Comparison of ENCODE assay signal across 8 mouse cellular contexts in genomic region chrX:73922550-73922882, GRCm38 (mm10). TPM values are rescaled to one million over a fixed set of nuclear protein-coding genes. Genes with fewer than 3 reads are reported as not detected.
DNase-seq lines count a peak whose midpoint lies in the region; ATAC-seq and TF ChIP-seq lines count a peak whose summit lies in the region.

No protein-coding gene starts in this region.

- no peak for DNase-seq in cerebellum, adult 2 months
- no peak for DNase-seq in testis, postnatal 10 days (ENCODE audit: low spot score)
- no peak for DNase-seq in liver, postnatal 0 days
- DNase-seq in urinary bladder, postnatal 36 days (ENCODE audit: low spot score in 2 of 2) = no peak
- no peak for DNase-seq in spleen, postnatal 4 days (ENCODE audit: low spot score in 2 of 2)
- DNase-seq in lung, postnatal 25 days (ENCODE audit: low spot score) = no peak

- no peak for ATAC-seq in cerebellum, adult (ENCODE audit: insufficient number of reproducible peaks, low FRiP score, low TSS enrichment)
- ATAC-seq in liver, postnatal 0 days = no peak

- peak overlapping the region; percentile 66 for H3K9ac ChIP-seq in liver, postnatal 0 days (replicated peaks)

- WGBS in cerebellum, adult 2 months = 68% methylated on average over 8 of the region's 8 CpGs
- 72% methylated on average over 8 of the region's 8 CpGs for WGBS in liver, postnatal 0 days (ENCODE audit: insufficient replicate concordance)

- peak overlapping the region; percentile 85 for H3K4me2 ChIP-seq in liver, postnatal 0 days (ENCODE audit: low read depth, low read length)

- no peaks in the 10 kb centered on the region for H3K36me3 ChIP-seq in testis, adult 2 months (ENCODE audit: control insufficient read depth, insufficient read depth, low read length)
- H3K36me3 ChIP-seq in liver, postnatal 0 days (replicated peaks; ENCODE audit: insufficient read depth, low read length) = 0 out of 2 replicates have a peak, but pooled peaks cover 8% of the 10 kb centered on the region

- TF ChIP-seq POLR2A in cerebellum, adult 2 months (IDR thresholded peaks at IDR 0.05; ENCODE audit: borderline replicate concordance, insufficient read depth, low read length) = no peak
- TF ChIP-seq POLR2A in testis, adult 2 months (IDR thresholded peaks at IDR 0.05; ENCODE audit: control insufficient read depth, low read depth, low read length) = no peak

- H3K4me3 ChIP-seq in cerebellum, adult 2 months (replicated peaks; ENCODE audit: insufficient read depth, low read depth, low read length) = peak overlapping the region; percentile 69
- peak overlapping the region; percentile 82; the same call in 1 of the 2 replicates for H3K4me3 ChIP-seq in testis, adult 2 months (ENCODE audit: control insufficient read depth, low read depth, low read length)
- H3K4me3 ChIP-seq in liver, postnatal 0 days (ENCODE audit: low read depth, low read length) = peak overlapping the region; percentile 61

- no peaks in the 10 kb centered on the region for H3K27me3 ChIP-seq in cerebellum, adult 2 months (ENCODE audit: control insufficient read depth, insufficient read depth, low read length)
- H3K27me3 ChIP-seq in testis, adult 2 months (ENCODE audit: control insufficient read depth, insufficient read depth, low read length) = no peaks in the 10 kb centered on the region
- H3K27me3 ChIP-seq in liver, postnatal 0 days (ENCODE audit: insufficient read depth, low read length) = no peaks in the 10 kb centered on the region

- H3K9me3 ChIP-seq in liver, postnatal 0 days (ENCODE audit: low read length) = no peaks in the 10 kb centered on the region

- peak overlapping the region; percentile 62; the same call in 1 of the 2 replicates for H3K27ac ChIP-seq in cerebellum, adult 2 months (ENCODE audit: insufficient read depth, low read length)
- H3K27ac ChIP-seq in testis, adult 2 months (ENCODE audit: control insufficient read depth, insufficient read depth, low read depth, low read length) = no peak overlapping the region
- H3K27ac ChIP-seq in liver, postnatal 0 days (ENCODE audit: low read depth) = 0 out of 2 replicates have a peak overlapping the region, but pooled peaks have one; percentile 79

- TF ChIP-seq EP300 in liver, postnatal 0 days (IDR thresholded peaks at IDR 0.05; ENCODE audit: low read depth) = no peak

- H3K4me1 ChIP-seq in cerebellum, adult 2 months (ENCODE audit: control insufficient read depth, insufficient read depth, low read length) = 0 out of 2 replicates have a peak, but pooled peaks cover 2% of the 10 kb centered on the region
- no peaks in the 10 kb centered on the region for H3K4me1 ChIP-seq in testis, adult 2 months (ENCODE audit: control insufficient read depth, insufficient read depth, low read length)
- H3K4me1 ChIP-seq in liver, postnatal 0 days (ENCODE audit: insufficient read depth) = no peaks in the 10 kb centered on the region

- TF ChIP-seq CTCF in cerebellum, adult 2 months (IDR thresholded peaks at IDR 0.05; ENCODE audit: borderline replicate concordance, insufficient read depth, low read depth, low read length) = no peak
- no peak for TF ChIP-seq CTCF in testis, adult 2 months (IDR thresholded peaks at IDR 0.05; ENCODE audit: control insufficient read depth, insufficient read depth, insufficient replicate concordance, low read depth, low read length)
- no peak for TF ChIP-seq CTCF in liver, postnatal 0 days (IDR thresholded peaks at IDR 0.05; ENCODE audit: low read depth)

RNA-seq across cellular contexts. Expression of gene Naa10, which starts 0.8 kb away (rescaled TPM):
- polyA plus RNA-seq in cerebellum, adult 2 months (2012; rRNA removed) = 92.3 and 96.2 TPM in 2 replicates
- polyA plus RNA-seq in testis, adult 2 months (2012; rRNA removed) = 3.7 and 5.4 TPM in 2 replicates
- polyA plus RNA-seq in liver, postnatal 0 days (2015; fragmentation: Nextera tagmentation; extraction: Ambion mirVana) = 48.9 and 51.8 TPM in 2 replicates

RNA-seq across cellular contexts. Expression of gene Arhgap4, which starts 0.8 kb away (rescaled TPM):
- polyA plus RNA-seq in cerebellum, adult 2 months (2012; rRNA removed) = 5.4 and 5.9 TPM in 2 replicates
- polyA plus RNA-seq in testis, adult 2 months (2012; rRNA removed) = 0.44 and 0.58 TPM in 2 replicates
- 5.1 and 5.2 TPM in 2 replicates for polyA plus RNA-seq in liver, postnatal 0 days (2015; fragmentation: Nextera tagmentation; extraction: Ambion mirVana)

RNA-seq across cellular contexts. Expression of gene Renbp, which starts 8.1 kb away (rescaled TPM):
- 9.7 and 11.0 TPM in 2 replicates for polyA plus RNA-seq in cerebellum, adult 2 months (2012; rRNA removed)
- 2.1 and 3.1 TPM in 2 replicates for polyA plus RNA-seq in testis, adult 2 months (2012; rRNA removed)
- polyA plus RNA-seq in liver, postnatal 0 days (2015; fragmentation: Nextera tagmentation; extraction: Ambion mirVana) = 22.3 and 22.6 TPM in 2 replicates

RNA-seq across cellular contexts. Expression of gene L1cam, which starts 26.6 kb away (rescaled TPM):
- 97.0 and 98.1 TPM in 2 replicates for polyA plus RNA-seq in cerebellum, adult 2 months (2012; rRNA removed)
- 0.06 and 0.35 TPM in 2 replicates for polyA plus RNA-seq in testis, adult 2 months (2012; rRNA removed)
- polyA plus RNA-seq in liver, postnatal 0 days (2015; fragmentation: Nextera tagmentation; extraction: Ambion mirVana) = 0.06 and 0.12 TPM in 2 replicates

RNA-seq across cellular contexts. Expression of gene Avpr2, which starts 30.6 kb away (rescaled TPM):
- polyA plus RNA-seq in cerebellum, adult 2 months (2012; rRNA removed) = 0.16 and 0.41 TPM in 2 replicates
- polyA plus RNA-seq in testis, adult 2 months (2012; rRNA removed) = not detected in 2 replicates
- 0.08 and 0.09 TPM in 2 replicates for polyA plus RNA-seq in liver, postnatal 0 days (2015; fragmentation: Nextera tagmentation; extraction: Ambion mirVana)
